Mouse (Mus musculus): ENCODE data around the gene Ikbip. TPM values are rescaled to one million over a fixed set of nuclear protein-coding genes. Genes with fewer than 3 reads are reported as not detected.

Ikbip gene
- 15.8 TPM in 2 replicates for polyA plus RNA-seq (2016; fragmentation: Nextera tagmentation; extraction: Ambion mirVana)

GRCm38 (mm10) chr10:91082550-91083392 lies at the start of gene Ikbip, which contains the start of gene Apaf1:
Ikbip (plus strand) TSS chr10:91082940.
Apaf1 (minus strand) TSS chr10:91082770.
- Histone ChIP-seq H3K9me3 (no peaks in the 10 kb centered on the region), H3K36me3 (replicated peaks) (peaks cover 15% of the 10 kb centered on the region), H3K4me1 (peaks cover 20% of the 10 kb centered on the region), H3K27me3 (ENCODE audit: poor library complexity, severe bottlenecking) (no peaks in the 10 kb centered on the region), H3K27ac (peak within 1 kb of the TSS; percentile 93), H3K4me3 (peak within 1 kb of the TSS; percentile 90)
- WGBS = under 1% methylated on average over 85 of the region's 87 CpGs
- peak; percentile 99 for DNase-seq (ENCODE audit: extremely low spot score, low spot score)

- no peaks in the 10 kb centered on the region for H3K9me3 ChIP-seq
- no peak overlapping the region for H3K27ac ChIP-seq
- H3K27me3 ChIP-seq (ENCODE audit: poor library complexity, severe bottlenecking) = no peaks in the 10 kb centered on the region
- no peak overlapping the region for H3K4me3 ChIP-seq
- H3K36me3 ChIP-seq (replicated peaks) = peaks cover 41% of the 10 kb centered on the region
- 22% methylated on average over 8 of the region's 8 CpGs for WGBS
- H3K4me1 ChIP-seq = no peaks in the 10 kb centered on the region
- DNase-seq (ENCODE audit: extremely low spot score, low spot score) = peak; percentile 65
Observed at GRCm38 (mm10) chr10:91033942-91034341, 48.8 kb upstream of the Ikbip start.

DNA sequence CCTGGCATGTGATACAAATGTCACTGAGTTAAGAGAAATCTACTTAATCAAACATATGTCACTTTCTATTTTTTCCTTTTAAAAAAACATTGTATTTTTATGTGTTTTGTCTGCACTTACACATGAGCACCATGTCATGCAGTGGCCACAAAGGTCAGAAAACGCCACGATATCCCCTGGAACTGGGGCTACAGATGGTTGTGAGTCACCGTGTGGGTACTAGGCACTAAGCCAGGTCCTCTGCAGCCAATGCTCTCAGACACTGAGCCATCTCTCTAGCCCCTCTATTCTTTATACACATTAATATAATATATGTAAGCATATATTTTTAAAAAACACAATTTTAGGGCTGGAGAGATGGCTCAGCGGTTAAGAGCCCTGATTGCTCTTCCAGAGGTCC lies 33.0 kb upstream of the Ikbip start:
- WGBS = 89% methylated on average over 4 of the region's 4 CpGs
- H3K36me3 ChIP-seq (replicated peaks) = peaks cover 82% of the 10 kb centered on the region
- H3K27ac ChIP-seq = no peak overlapping the region
- H3K4me3 ChIP-seq = no peak overlapping the region
- no peaks in the 10 kb centered on the region for H3K4me1 ChIP-seq
- H3K9me3 ChIP-seq = no peaks in the 10 kb centered on the region
- no peaks in the 10 kb centered on the region for H3K27me3 ChIP-seq (ENCODE audit: poor library complexity, severe bottlenecking)
- no peak for DNase-seq (ENCODE audit: extremely low spot score, low spot score)

GRCm38 (mm10) chr10:91051156-91051555 lies 31.6 kb upstream of the Ikbip start:
- 96% methylated on average over 3 of the region's 3 CpGs for WGBS
- Histone ChIP-seq H3K9me3 (no peaks in the 10 kb centered on the region), H3K4me1 (no peaks in the 10 kb centered on the region), H3K27me3 (ENCODE audit: poor library complexity, severe bottlenecking) (no peaks in the 10 kb centered on the region), H3K36me3 (replicated peaks) (peaks cover 82% of the 10 kb centered on the region), H3K4me3 (no peak overlapping the region), H3K27ac (no peak overlapping the region)
- no peak for DNase-seq (ENCODE audit: extremely low spot score, low spot score)

DNA sequence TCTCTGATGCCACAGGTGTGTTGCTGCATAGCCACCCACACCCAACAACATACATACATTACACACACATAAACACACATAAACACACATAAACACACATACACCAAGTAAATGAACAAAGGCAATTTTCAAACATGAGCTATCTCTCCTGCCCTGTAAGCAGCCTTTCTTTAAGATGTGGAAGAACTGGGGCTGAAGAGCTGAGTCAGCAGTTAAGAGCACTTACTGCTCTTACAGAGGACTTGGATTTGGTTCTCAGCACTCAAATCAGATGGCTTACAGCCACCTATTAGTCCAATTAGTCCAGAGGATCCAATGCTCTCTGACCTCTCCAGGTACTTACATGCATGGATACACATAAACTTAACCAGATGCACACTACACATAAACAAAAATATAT lies 30.0 kb upstream of the Ikbip start:
- Histone ChIP-seq H3K27me3 (ENCODE audit: poor library complexity, severe bottlenecking) (no peaks in the 10 kb centered on the region), H3K9me3 (no peaks in the 10 kb centered on the region), H3K4me1 (no peaks in the 10 kb centered on the region), H3K4me3 (no peak overlapping the region), H3K36me3 (replicated peaks) (peaks cover 67% of the 10 kb centered on the region), H3K27ac (no peak overlapping the region)
- DNase-seq (ENCODE audit: extremely low spot score, low spot score) = no peak

- DNase-seq (ENCODE audit: extremely low spot score, low spot score) = no peak
- 49% methylated on average over 5 of the region's 5 CpGs for WGBS
- no peak overlapping the region for H3K27ac ChIP-seq
- no peak overlapping the region for H3K4me3 ChIP-seq
- H3K27me3 ChIP-seq (ENCODE audit: poor library complexity, severe bottlenecking) = no peaks in the 10 kb centered on the region
- no peaks in the 10 kb centered on the region for H3K4me1 ChIP-seq
- peaks cover 70% of the 10 kb centered on the region for H3K36me3 ChIP-seq (replicated peaks)
- no peaks in the 10 kb centered on the region; the same call in 1 of the 2 replicates for H3K9me3 ChIP-seq
Observed at GRCm38 (mm10) chr10:91060742-91061141, 22.0 kb upstream of the Ikbip start.

- 97% methylated on average over 6 of the region's 6 CpGs for WGBS
- no peaks in the 10 kb centered on the region for H3K27me3 ChIP-seq (ENCODE audit: poor library complexity, severe bottlenecking)
- no peak for DNase-seq (ENCODE audit: extremely low spot score, low spot score)
- H3K27ac ChIP-seq = no peak overlapping the region
- H3K36me3 ChIP-seq (replicated peaks) = peaks cover 85% of the 10 kb centered on the region
- peaks cover 6% of the 10 kb centered on the region; the same call in 1 of the 2 replicates for H3K9me3 ChIP-seq
- H3K4me3 ChIP-seq = no peak overlapping the region
- no peaks in the 10 kb centered on the region for H3K4me1 ChIP-seq
Observed at GRCm38 (mm10) chr10:91062355-91062754, 20.4 kb upstream of the Ikbip start.

DNA sequence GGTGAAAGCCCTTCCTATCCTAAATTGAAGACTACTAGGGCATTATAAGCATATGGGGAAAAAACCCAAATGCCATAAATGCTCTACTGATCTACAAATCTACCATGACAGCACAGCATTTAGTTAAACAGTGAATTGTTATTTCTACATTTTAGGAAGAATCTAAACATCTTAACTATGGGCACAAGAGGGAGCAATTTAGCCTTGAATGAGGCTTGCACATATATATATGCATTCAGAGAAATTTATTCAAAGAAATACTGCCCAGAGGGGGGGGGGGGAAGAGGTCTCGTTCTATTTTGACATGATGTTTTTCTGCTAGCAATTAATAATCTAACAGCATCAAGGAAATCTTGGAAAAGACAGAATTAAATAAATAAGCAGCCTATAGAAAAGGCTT lies 11.0 kb upstream of the Ikbip start:
- Histone ChIP-seq H3K36me3 (replicated peaks) (peaks cover 67% of the 10 kb centered on the region), H3K4me3 (no peak overlapping the region), H3K27ac (no peak overlapping the region), H3K9me3 (no peaks in the 10 kb centered on the region), H3K4me1 (no peaks in the 10 kb centered on the region), H3K27me3 (ENCODE audit: poor library complexity, severe bottlenecking) (no peaks in the 10 kb centered on the region)
- WGBS = 79% methylated on average over 1 of the region's 1 CpGs
- no peak for DNase-seq (ENCODE audit: extremely low spot score, low spot score)

DNA sequence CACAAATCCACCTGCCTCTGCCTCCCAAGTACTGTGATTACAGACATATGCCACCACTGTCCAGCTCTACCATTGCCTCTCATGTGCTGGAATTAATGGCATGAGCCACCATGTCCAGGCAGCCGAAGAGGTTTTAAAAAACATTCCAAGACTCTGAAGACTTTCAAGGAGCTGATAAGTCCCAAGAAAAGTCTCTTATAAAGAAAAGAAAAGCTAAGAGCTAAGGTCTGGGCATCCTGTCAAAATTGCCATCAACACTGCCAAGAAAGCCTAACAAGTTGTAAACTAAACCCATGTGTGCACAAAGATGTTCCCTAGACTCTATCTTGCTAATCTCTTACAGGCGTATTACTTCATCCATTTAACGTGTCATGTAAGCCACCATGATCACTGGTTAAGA lies 9.4 kb upstream of the Ikbip start:
- Histone ChIP-seq H3K9me3 (no peaks in the 10 kb centered on the region), H3K4me3 (no peak overlapping the region), H3K36me3 (replicated peaks) (peaks cover 68% of the 10 kb centered on the region), H3K27me3 (ENCODE audit: poor library complexity, severe bottlenecking) (no peaks in the 10 kb centered on the region), H3K27ac (no peak overlapping the region), H3K4me1 (no peaks in the 10 kb centered on the region)
- WGBS = 90% methylated on average over 3 of the region's 3 CpGs
- DNase-seq (ENCODE audit: extremely low spot score, low spot score) = no peak

DNA sequence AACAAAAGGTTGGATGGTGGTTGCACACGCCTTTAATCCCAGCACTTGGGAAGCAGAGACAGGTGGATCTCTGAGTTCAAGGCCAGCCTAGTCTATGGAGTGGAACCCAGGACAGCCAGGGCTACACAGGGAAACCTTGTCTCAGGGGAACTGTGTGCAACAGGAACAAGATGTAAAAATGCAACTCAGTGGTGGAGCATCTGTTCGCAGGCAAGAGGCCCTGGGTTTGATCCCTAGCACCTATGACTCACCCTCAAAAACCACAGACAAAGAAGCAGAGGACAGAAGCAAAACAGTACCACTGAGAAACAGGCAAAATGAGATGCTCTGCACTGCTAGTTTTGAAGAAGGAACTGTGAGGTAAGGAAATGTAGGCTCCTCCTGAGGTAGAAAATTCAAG lies 6.1 kb upstream of the Ikbip start:
- Histone ChIP-seq H3K27me3 (ENCODE audit: poor library complexity, severe bottlenecking) (no peaks in the 10 kb centered on the region), H3K4me1 (peaks cover 6% of the 10 kb centered on the region), H3K27ac (no peak overlapping the region), H3K4me3 (no peak overlapping the region), H3K9me3 (no peaks in the 10 kb centered on the region), H3K36me3 (replicated peaks) (peaks cover 65% of the 10 kb centered on the region)
- WGBS = 96% methylated on average over 2 of the region's 2 CpGs
- DNase-seq (ENCODE audit: extremely low spot score, low spot score) = no peak

- Histone ChIP-seq H3K4me3 (no peak overlapping the region), H3K36me3 (replicated peaks) (peaks cover 38% of the 10 kb centered on the region), H3K4me1 (peaks cover 20% of the 10 kb centered on the region), H3K9me3 (no peaks in the 10 kb centered on the region), H3K27me3 (ENCODE audit: poor library complexity, severe bottlenecking) (no peaks in the 10 kb centered on the region), H3K27ac (no peak overlapping the region)
- no peak for DNase-seq (ENCODE audit: extremely low spot score, low spot score)
- 93% methylated on average over 5 of the region's 5 CpGs for whole genome bisulfite sequencing
Observed at GRCm38 (mm10) chr10:91080540-91080939, 2.2 kb upstream of the Ikbip start.

GRCm38 (mm10) chr10:91081959-91082507 lies 707 bp upstream of the Ikbip start:
- no peak for DNase-seq (ENCODE audit: extremely low spot score, low spot score)
- Histone ChIP-seq H3K36me3 (replicated peaks) (peaks cover 23% of the 10 kb centered on the region), H3K9me3 (no peaks in the 10 kb centered on the region), H3K27ac (peak overlapping the region; percentile 93), H3K4me3 (peak overlapping the region; percentile 90), H3K4me1 (peaks cover 20% of the 10 kb centered on the region), H3K27me3 (ENCODE audit: poor library complexity, severe bottlenecking) (no peaks in the 10 kb centered on the region)
- WGBS = under 1% methylated on average over 27 of the region's 27 CpGs

DNA sequence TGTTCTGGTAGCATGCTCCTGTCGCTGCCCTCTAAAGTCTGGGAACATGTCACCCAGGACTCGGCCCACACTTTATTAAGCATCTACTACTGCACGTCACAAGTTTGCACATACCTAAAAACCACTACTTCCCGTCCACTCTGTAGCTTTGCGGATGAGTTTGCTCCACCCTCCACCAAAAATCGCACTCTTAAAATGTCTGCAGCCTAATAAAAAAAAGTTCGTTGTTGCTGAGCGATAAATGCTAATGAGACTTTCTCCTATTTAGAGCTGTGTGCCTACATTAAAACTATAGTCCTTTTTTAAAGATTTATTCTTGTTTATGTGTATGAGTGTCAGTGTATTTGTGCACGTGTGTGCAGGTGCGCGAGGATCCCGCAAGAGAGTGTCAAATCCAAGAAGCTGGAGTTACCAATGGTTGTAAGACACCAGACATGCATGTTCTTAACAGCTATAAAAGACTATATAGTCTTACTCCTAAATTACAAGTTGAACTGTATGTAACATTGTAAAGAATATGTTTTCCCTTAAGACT lies 720 bp downstream of the Ikbip start:
- DNase-seq (ENCODE audit: extremely low spot score, low spot score) = no peak
- H3K4me1 ChIP-seq = peaks cover 20% of the 10 kb centered on the region
- H3K9me3 ChIP-seq = no peaks in the 10 kb centered on the region
- H3K4me3 ChIP-seq = peak overlapping the region; percentile 90
- H3K36me3 ChIP-seq (replicated peaks) = peaks cover 9% of the 10 kb centered on the region
- H3K27ac ChIP-seq = peak overlapping the region; percentile 93
- no peaks in the 10 kb centered on the region for H3K27me3 ChIP-seq (ENCODE audit: poor library complexity, severe bottlenecking)
- 58% methylated on average over 12 of the region's 12 CpGs for WGBS

Data from forebrain, embryonic 10.5 days (tissue).